Mouse (Mus musculus) MEL (cell line): ENCODE results near the gene Rps6ka1. TPM values are rescaled to one million over a fixed set of nuclear protein-coding genes. Genes with fewer than 3 reads are reported as not detected.

Experiments
- DNase-seq: peaks from one replicate; pipeline ENCODE4 v3.0.0; 2011; ENCODE audit warnings: low read depth, low spot score
- H3K27ac ChIP-seq: 2 replicates; pipeline ENCODE4 v1.5.1; 2012; ENCODE audit warnings: low read depth, mild to moderate bottlenecking, control low read depth, low read length, moderate library complexity; ENCODE audit not compliant: control insufficient read depth
- H3K27me3 ChIP-seq, 2 experiments: fragments of 150-350 bp in 1 of 2; sonication (generic) in 1 of 2; 2 replicates each; pipeline ENCODE4 v1.6.1; 2012; ENCODE audit warnings: low read length in 2 of 2, mild to moderate bottlenecking in 2 of 2, improper control_type of control experiment in 1 of 2, moderate library complexity in 1 of 2; ENCODE audit not compliant: insufficient read depth in 2 of 2, control insufficient read depth in 1 of 2
- H3K36me3 ChIP-seq, 2 experiments: 2 replicates each; pipeline ENCODE4 v1.6.1; 2012 to 2014; ENCODE audit warnings: low read length in 2 of 2, improper control_type of control experiment in 1 of 2, inconsistent platforms in 1 of 2, mild to moderate bottlenecking in 1 of 2; ENCODE audit not compliant: insufficient read depth in 2 of 2, control insufficient read depth in 1 of 2
- H3K4me1 ChIP-seq, 2 experiments: fragments of 150-350 bp in 1 of 2; sonication (generic) in 1 of 2; 2 replicates each; pipeline ENCODE4 v1.6.1; 2012; ENCODE audit warnings: low read length in 2 of 2, improper control_type of control experiment in 1 of 2, mild to moderate bottlenecking in 1 of 2; ENCODE audit not compliant: insufficient read depth in 2 of 2, control insufficient read depth in 1 of 2
- H3K4me3 ChIP-seq, 2 experiments: fragments of 150-350 bp in 1 of 2; sonication (generic) in 1 of 2; 2 replicates each; pipeline ENCODE4 v1.5.1; 2012; ENCODE audit warnings: low read depth in 2 of 2, low read length in 2 of 2, mild to moderate bottlenecking in 2 of 2, moderate library complexity in 2 of 2, control low read depth in 1 of 2, improper control_type of control experiment in 1 of 2; ENCODE audit not compliant: control insufficient read depth in 1 of 2, insufficient read depth in 1 of 2
- H3K79me2 ChIP-seq: 2 replicates; pipeline ENCODE4 v1.6.1; 2012; ENCODE audit warnings: mild to moderate bottlenecking, low read length, moderate library complexity; ENCODE audit not compliant: control insufficient read depth, poor library complexity, insufficient read depth
- H3K9ac ChIP-seq: 2 replicates; pipeline ENCODE4 v1.6.1; 2012; ENCODE audit warnings: low read depth, mild to moderate bottlenecking, control low read depth, low read length, moderate library complexity; ENCODE audit not compliant: control insufficient read depth, poor library complexity, severe bottlenecking
- H3K9me3 ChIP-seq: fragments of 150-350 bp; sonication (generic); replicated peaks from 2 replicates; pipeline ENCODE4 v1.6.1; 2012; ENCODE audit warnings: mild to moderate bottlenecking, low read length, improper control_type of control experiment, moderate library complexity; ENCODE audit not compliant: insufficient read depth
- ELF1 ChIP-seq: IDR thresholded peaks from 2 replicates; pipeline ENCODE4 v1.6.1; 2014; ENCODE audit warnings: low read depth, mild to moderate bottlenecking, inconsistent platforms, low read length, improper control_type of control experiment, moderate library complexity
- EP300 ChIP-seq, 2 experiments: IDR thresholded peaks; 2 replicates each; pipeline ENCODE4 v1.6.1; 2011; ENCODE audit warnings: improper control_type of control experiment in 2 of 2, low read length in 2 of 2, low read depth in 1 of 2, mild to moderate bottlenecking in 1 of 2
- HCFC1 ChIP-seq: IDR thresholded peaks from 2 replicates; pipeline ENCODE4 v1.6.1; 2012; ENCODE audit warnings: low read depth, mild to moderate bottlenecking, inconsistent platforms, low read length, improper control_type of control experiment, moderate library complexity
- MEF2A ChIP-seq: IDR thresholded peaks from 2 replicates; pipeline ENCODE4 v1.6.1; 2014; ENCODE audit warnings: low read depth, mild to moderate bottlenecking, inconsistent platforms, low read length, improper control_type of control experiment; ENCODE audit not compliant: poor library complexity, insufficient replicate concordance, severe bottlenecking; ENCODE audit errors: extremely low read depth
- MYB ChIP-seq: IDR thresholded peaks from 2 replicates; pipeline ENCODE4 v1.6.1; 2011; ENCODE audit warnings: mild to moderate bottlenecking, low read depth, low read length, improper control_type of control experiment
- NRF1 ChIP-seq: IDR thresholded peaks from 2 replicates; pipeline ENCODE4 v1.6.1; 2014; ENCODE audit warnings: low read depth, mild to moderate bottlenecking, inconsistent platforms, low read length, improper control_type of control experiment, moderate library complexity; ENCODE audit not compliant: poor library complexity, insufficient read depth, severe bottlenecking
- POLR2A ChIP-seq, 2 experiments: IDR thresholded peaks; 2 replicates each; pipeline ENCODE4 v1.6.1; 2011 to 2012; ENCODE audit warnings: low read length in 2 of 2, mild to moderate bottlenecking in 2 of 2, control low read depth in 1 of 2, improper control_type of control experiment in 1 of 2, low read depth in 1 of 2, moderate library complexity in 1 of 2; ENCODE audit not compliant: control insufficient read depth in 1 of 2, insufficient read depth in 1 of 2, poor library complexity in 1 of 2
- RAD21 ChIP-seq: IDR thresholded peaks from 2 replicates; pipeline ENCODE4 v1.6.1; 2011; ENCODE audit warnings: mild to moderate bottlenecking, low read depth, low read length, improper control_type of control experiment
- SIN3A ChIP-seq: IDR thresholded peaks from 2 replicates; pipeline ENCODE4 v1.6.1; 2012; ENCODE audit warnings: low read length, improper control_type of control experiment, inconsistent platforms
- TBP ChIP-seq: IDR thresholded peaks from 2 replicates; pipeline ENCODE4 v1.8.0; 2011; ENCODE audit warnings: low read depth, low read length, improper control_type of control experiment
- TCF12 ChIP-seq: IDR thresholded peaks from 2 replicates; pipeline ENCODE4 v1.6.1; 2014; ENCODE audit warnings: low read depth, mild to moderate bottlenecking, inconsistent platforms, low read length, improper control_type of control experiment, moderate library complexity
- ZC3H11A ChIP-seq: IDR thresholded peaks from 2 replicates; pipeline ENCODE4 v1.6.1; 2012; ENCODE audit warnings: low read depth, mild to moderate bottlenecking, inconsistent platforms, low read length, improper control_type of control experiment
- ZNF384 ChIP-seq: IDR thresholded peaks from 2 replicates; pipeline ENCODE4 v1.6.1; 2012; ENCODE audit warnings: low read depth, mild to moderate bottlenecking, inconsistent platforms, low read length, improper control_type of control experiment
- polyA plus RNA-seq, 2 experiments: library from polyadenylated mRNA; stranded (reverse) in 1 of 2; unstranded in 1 of 2; fragments of >175 nt in 1 of 2; fragments of >200 nt in 1 of 2; gene quantifications; 2 replicates each; pipeline versions ENCODE4 v1.2.1 to v1.2.4; 2012; ENCODE audit warnings: low replicate concordance in 2 of 2, low read depth in 1 of 2; ENCODE audit not compliant: insufficient read length in 2 of 2, insufficient read depth in 1 of 2, missing spikeins in 1 of 2
- total RNA-seq: library from RNA; depleted of rRNA; stranded (reverse); fragments of 300-350 nt; gene quantifications from 2 replicates; pipeline ENCODE4 v1.2.3, GENCODE M21; 2012

Gene Rps6ka1
- total and polyA plus RNA-seq, 3 experiments = 45.3 to 68.9 TPM; not detected in 1

GRCm38 (mm10) chr4:133825731-133826130, 61.9 kb downstream of the Rps6ka1 start:
- peaks cover 0 to 6% of the 10 kb centered on the region in 2 experiments; a peak in 1 of 4 replicates for H3K36me3 ChIP-seq

DNA sequence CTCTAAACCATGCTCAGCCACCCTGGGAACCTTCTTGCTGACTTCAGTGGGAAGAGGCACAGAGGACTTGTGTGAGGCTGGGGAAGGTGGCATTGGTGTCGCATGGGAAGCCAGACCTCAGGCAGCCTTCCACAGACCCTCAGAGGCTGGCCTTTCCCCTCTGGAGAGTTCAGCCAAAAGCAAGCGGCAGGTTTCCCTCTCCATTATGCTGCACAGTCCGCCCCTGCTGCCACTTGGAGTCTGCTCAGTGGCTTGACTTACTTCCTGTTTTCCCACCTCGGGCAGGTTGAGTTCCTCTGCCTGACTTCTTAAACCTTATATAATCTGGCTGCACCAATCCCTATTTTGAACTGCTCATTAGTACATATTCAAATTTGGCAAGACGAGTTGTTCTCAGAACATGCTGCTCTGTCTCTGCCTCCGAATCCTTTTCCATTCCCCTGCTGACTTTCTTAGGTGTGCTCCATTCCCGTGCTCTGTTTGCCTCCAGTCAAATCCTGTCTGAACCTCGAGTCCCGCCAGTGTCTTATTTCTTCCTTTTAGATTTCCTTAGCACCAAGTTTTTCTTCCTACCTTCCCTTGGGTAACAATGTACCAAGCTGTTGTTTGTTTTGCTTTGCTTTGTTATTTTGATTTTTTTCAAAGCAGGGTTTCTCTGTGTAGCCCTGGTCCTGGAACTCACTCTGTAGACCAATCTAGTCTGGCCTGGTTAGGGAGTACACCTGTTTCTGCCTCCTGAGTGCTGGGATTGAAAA, 66.6 kb downstream of the Rps6ka1 start:
- peak; percentile 86 for DNase-seq
- no peaks in the 10 kb centered on the region; the same call in 1 of the 2 replicates for H3K79me2 ChIP-seq
- TF ChIP-seq ELF1 (peak; percentile 66), NRF1 (0 out of 2 replicates have a peak, but pooled peaks have one; percentile 32), POLR2A (IDR thresholded peaks at IDR 0.05; ENCODE audit: control insufficient read depth in 1 of 2, insufficient read depth in 1 of 2, low read depth in 1 of 2, low read length in 2 of 2, poor library complexity in 1 of 2) (peak in 1 of 2 experiments; percentile 66; a peak in 2 of 4 replicates), ZC3H11A (no peak), TBP (0 out of 2 replicates have a peak, but pooled peaks have one; percentile 14), TCF12 (no peak), SIN3A (no peak; the same call in 1 of the 2 replicates)
- TF ChIP-seq, all 39 proteins: peak for 4
- H3K9me3 ChIP-seq = no peaks in the 10 kb centered on the region
- H3K36me3 ChIP-seq = peaks cover 0 to 9% of the 10 kb centered on the region in 2 experiments; a peak in 2 of 4 replicates
- peaks cover 0 to 16% of the 10 kb centered on the region in 2 experiments; a peak in 2 of 4 replicates for H3K4me1 ChIP-seq
- peak overlapping the region; percentile 75 for H3K9ac ChIP-seq
- H3K4me3 ChIP-seq = peak overlapping the region; percentile 53 to 59
- peak overlapping the region; percentile 55 for H3K27ac ChIP-seq
- H3K27me3 ChIP-seq = no peaks in the 10 kb centered on the region

More at GRCm38 (mm10) chr4:133825731-133826130, 61.9 kb downstream of the Rps6ka1 start:
- H3K4me1 ChIP-seq = peaks cover 0 to 16% of the 10 kb centered on the region in 2 experiments; a peak in 2 of 4 replicates
- no peaks in the 10 kb centered on the region for H3K27me3 ChIP-seq
- TF ChIP-seq EP300 (IDR thresholded peaks at IDR 0.05; ENCODE audit: low read depth in 1 of 2, low read length in 2 of 2) = no peak
- TF ChIP-seq MEF2A = no peak
- no peak for TF ChIP-seq TCF12
- TF ChIP-seq HCFC1 = no peak
- TF ChIP-seq ZC3H11A = no peak
- no peak overlapping the region for H3K4me3 ChIP-seq
- no peak overlapping the region for H3K9ac ChIP-seq
- H3K79me2 ChIP-seq = no peaks in the 10 kb centered on the region; the same call in 1 of the 2 replicates
- DNase-seq = no peak
- H3K9me3 ChIP-seq = no peaks in the 10 kb centered on the region
- no peak overlapping the region for H3K27ac ChIP-seq

GRCm38 (mm10) chr4:133820166-133820565, 67.4 kb downstream of the Rps6ka1 start:
- H3K79me2 ChIP-seq = no peaks in the 10 kb centered on the region; the same call in 1 of the 2 replicates
- H3K27ac ChIP-seq = peak overlapping the region; percentile 55; the same call in 1 of the 2 replicates
- no peaks in the 10 kb centered on the region for H3K9me3 ChIP-seq
- no peak for DNase-seq
- H3K36me3 ChIP-seq = peaks cover 0 to 18% of the 10 kb centered on the region in 2 experiments; a peak in 2 of 4 replicates
- peaks cover 2 to 24% of the 10 kb centered on the region in 2 experiments for H3K4me1 ChIP-seq
- peak; percentile 3; the same call in 1 of the 2 replicates for TF ChIP-seq RAD21
- no peak for TF ChIP-seq MYB
- TF ChIP-seq ZNF384 = peak; percentile 69
- TF ChIP-seq, all 39 proteins: peak for 2
- Histone ChIP-seq H3K9ac (peak overlapping the region; percentile 75), H3K27me3 (no peaks in the 10 kb centered on the region), H3K4me3 (peak overlapping the region; percentile 53 to 59)
